ENCODE assay signal across 25 mouse cellular contexts in genomic region chr4:94766176-94766575, GRCm38 (mm10).
"Had no signal": no experiment of that assay in that cellular context is flagged by ENCODE, and none has a peak within 500 bp of the region (broad histone marks: within the 10 kb centered on the region; RNA-seq: fewer than 3 reads in every experiment).

No protein-coding gene starts in this region.

- H3K36me3 ChIP-seq: heart, embryonic 13.5 days; heart, embryonic 15.5 days; hindbrain, embryonic 13.5 days; hindbrain, embryonic 15.5 days; kidney, embryonic 15.5 days; limb, embryonic 13.5 days; limb, embryonic 15.5 days; liver, embryonic 12.5 days had no signal

- H3K27me3 ChIP-seq: heart, embryonic 13.5 days; heart, embryonic 15.5 days; hindbrain, embryonic 13.5 days; hindbrain, embryonic 15.5 days; kidney, embryonic 15.5 days; limb, embryonic 13.5 days; limb, embryonic 15.5 days; liver, embryonic 12.5 days had no signal

- ATAC-seq: forebrain, postnatal 0 days; hindbrain, postnatal 0 days; intestine, embryonic 16.5 days; liver, embryonic 12.5 days had no signal

- H3K9ac ChIP-seq: forebrain, postnatal 0 days; heart, embryonic 13.5 days; heart, embryonic 15.5 days; hindbrain, embryonic 13.5 days; hindbrain, embryonic 15.5 days; kidney, embryonic 15.5 days; limb, embryonic 13.5 days; limb, embryonic 15.5 days; liver, embryonic 12.5 days; liver, embryonic 14.5 days had no signal

- H3K27ac ChIP-seq: heart, embryonic 13.5 days; heart, embryonic 15.5 days; hindbrain, embryonic 13.5 days; hindbrain, embryonic 15.5 days; hindbrain, postnatal 0 days; kidney, embryonic 15.5 days; kidney, postnatal 0 days; limb, embryonic 13.5 days; limb, embryonic 15.5 days; liver, embryonic 12.5 days; liver, embryonic 14.5 days had no signal

- H3K4me1 ChIP-seq: hindbrain, embryonic 13.5 days; hindbrain, embryonic 15.5 days; kidney, embryonic 15.5 days; limb, embryonic 15.5 days; liver, embryonic 12.5 days had no signal

- H3K4me3 ChIP-seq: heart, embryonic 13.5 days; heart, embryonic 15.5 days; hindbrain, embryonic 13.5 days; hindbrain, embryonic 15.5 days; kidney, embryonic 15.5 days; limb, embryonic 13.5 days; limb, embryonic 15.5 days; liver, embryonic 12.5 days had no signal

- H3K4me2 ChIP-seq: heart, embryonic 11.5 days; heart, embryonic 13.5 days; heart, embryonic 15.5 days; hindbrain, embryonic 13.5 days; hindbrain, embryonic 15.5 days; kidney, embryonic 15.5 days; limb, embryonic 13.5 days; limb, embryonic 15.5 days; liver, embryonic 12.5 days had no signal

- H3K9me3 ChIP-seq: heart, embryonic 15.5 days; hindbrain, embryonic 13.5 days; hindbrain, embryonic 15.5 days; kidney, embryonic 15.5 days; limb, embryonic 13.5 days; limb, embryonic 15.5 days; liver, embryonic 12.5 days had no signal

- DNase-seq: forebrain, postnatal 0 days; gastrocnemius, postnatal 14 days; gastrocnemius, postnatal 36 days; heart, adult 18-20 months; heart, postnatal 14 days; kidney, adult 11 months; kidney, adult 2 months; kidney, adult 9 months; kidney, postnatal 14 days; kidney, postnatal 36 days; layer of hippocampus, adult 9-11 months; layer of hippocampus, postnatal 36 days had no signal
